Mouse (Mus musculus): ENCODE results near the gene Tvp23b. TPM values are rescaled to one million over a fixed set of nuclear protein-coding genes. Genes with fewer than 3 reads are reported as not detected.

Tvp23b gene
- polyA plus RNA-seq, 1 experiment from 2014 or later = 19.2 TPM

- WGBS (ENCODE audit: missing documents) = 62% methylated on average over 6 of the region's 6 CpGs
- H3K27ac ChIP-seq = no peak overlapping the region
- H3K79me2 ChIP-seq (ENCODE audit: inconsistent target) = no peaks in the 10 kb centered on the region
- no peaks in the 10 kb centered on the region for H3K36me3 ChIP-seq (ENCODE audit: inconsistent target)
- H3K4me3 ChIP-seq (ENCODE audit: inconsistent target) = no peak overlapping the region
Measured at GRCm38 (mm10) chr11:62943538-62943937, 64.3 kb downstream of the Tvp23b start.

GRCm38 (mm10) chr11:62945514-62945913 lies 66.3 kb downstream of the Tvp23b start:
- WGBS (ENCODE audit: missing documents) = 88% methylated on average over 4 of the region's 4 CpGs
- Histone ChIP-seq H3K4me3 (ENCODE audit: inconsistent target) (no peak overlapping the region), H3K27ac (no peak overlapping the region), H3K36me3 (ENCODE audit: inconsistent target) (no peaks in the 10 kb centered on the region), H3K79me2 (ENCODE audit: inconsistent target) (no peaks in the 10 kb centered on the region)

- Histone ChIP-seq H3K4me3 (ENCODE audit: inconsistent target) (no peak overlapping the region), H3K79me2 (ENCODE audit: inconsistent target) (no peaks in the 10 kb centered on the region), H3K27ac (no peak overlapping the region), H3K36me3 (ENCODE audit: inconsistent target) (no peaks in the 10 kb centered on the region)
- WGBS (ENCODE audit: missing documents) = 70% methylated on average over 1 of the region's 1 CpGs
Measured at GRCm38 (mm10) chr11:62949548-62949947, 70.3 kb downstream of the Tvp23b start.

GRCm38 (mm10) chr11:62951012-62951411 lies 71.8 kb downstream of the Tvp23b start, which contains the start of gene Cdrt4:
TSS of gene Cdrt4 (plus strand) at chr11:62951193.
- 79% methylated on average over 3 of the region's 3 CpGs for WGBS (ENCODE audit: missing documents)
- Histone ChIP-seq H3K4me3 (ENCODE audit: inconsistent target) (no peak within 1 kb of the TSS), H3K36me3 (ENCODE audit: inconsistent target) (no peaks in the 10 kb centered on the region), H3K27ac (no peak within 1 kb of the TSS), H3K79me2 (ENCODE audit: inconsistent target) (no peaks in the 10 kb centered on the region)

- WGBS (ENCODE audit: missing documents) = 97% methylated on average over 3 of the region's 3 CpGs
- no peak overlapping the region for H3K4me3 ChIP-seq (ENCODE audit: inconsistent target)
- H3K79me2 ChIP-seq (ENCODE audit: inconsistent target) = no peaks in the 10 kb centered on the region
- H3K36me3 ChIP-seq (ENCODE audit: inconsistent target) = no peaks in the 10 kb centered on the region
- H3K27ac ChIP-seq = no peak overlapping the region
Measured at GRCm38 (mm10) chr11:62954766-62955165, 75.5 kb downstream of the Tvp23b start.

- Histone ChIP-seq H3K79me2 (ENCODE audit: inconsistent target) (no peaks in the 10 kb centered on the region), H3K36me3 (ENCODE audit: inconsistent target) (no peaks in the 10 kb centered on the region), H3K27ac (no peak overlapping the region), H3K4me3 (ENCODE audit: inconsistent target) (no peak overlapping the region)
- WGBS (ENCODE audit: missing documents) = 85% methylated on average over 5 of the region's 5 CpGs
Measured at GRCm38 (mm10) chr11:62955186-62955585, 75.9 kb downstream of the Tvp23b start.

- Histone ChIP-seq H3K36me3 (ENCODE audit: inconsistent target) (no peaks in the 10 kb centered on the region), H3K4me3 (ENCODE audit: inconsistent target) (no peak overlapping the region), H3K27ac (no peak overlapping the region), H3K79me2 (ENCODE audit: inconsistent target) (no peaks in the 10 kb centered on the region)
- 25% methylated on average over 5 of the region's 6 CpGs for WGBS (ENCODE audit: missing documents)
Measured at GRCm38 (mm10) chr11:62955776-62956175, 76.5 kb downstream of the Tvp23b start.

- H3K27ac ChIP-seq = no peak overlapping the region
- H3K4me3 ChIP-seq (ENCODE audit: inconsistent target) = no peak overlapping the region
- 85% methylated on average over 6 of the region's 8 CpGs for WGBS (ENCODE audit: missing documents)
- H3K36me3 ChIP-seq (ENCODE audit: inconsistent target) = no peaks in the 10 kb centered on the region
- no peaks in the 10 kb centered on the region for H3K79me2 ChIP-seq (ENCODE audit: inconsistent target)
Measured at GRCm38 (mm10) chr11:62957626-62958180, 78.4 kb downstream of the Tvp23b start.

- Histone ChIP-seq H3K79me2 (ENCODE audit: inconsistent target) (no peaks in the 10 kb centered on the region), H3K4me3 (ENCODE audit: inconsistent target) (no peak overlapping the region), H3K27ac (no peak overlapping the region), H3K36me3 (ENCODE audit: inconsistent target) (no peaks in the 10 kb centered on the region)
- 91% methylated on average over 4 of the region's 4 CpGs for WGBS (ENCODE audit: missing documents)
Measured at GRCm38 (mm10) chr11:62963292-62963691, 84.0 kb downstream of the Tvp23b start.

GRCm38 (mm10) chr11:62966424-62966764 lies 87.1 kb downstream of the Tvp23b start:
- Histone ChIP-seq H3K27ac (no peak overlapping the region), H3K36me3 (ENCODE audit: inconsistent target) (no peaks in the 10 kb centered on the region), H3K4me3 (ENCODE audit: inconsistent target) (no peak overlapping the region), H3K79me2 (ENCODE audit: inconsistent target) (no peaks in the 10 kb centered on the region)
- 83% methylated on average over 3 of the region's 3 CpGs for WGBS (ENCODE audit: missing documents)

Other genes starting within 250 kb of the Tvp23b start
- gene Lrrc75a, start 230.9 kb upstream of the Tvp23b start, polyA plus RNA-seq (2018) = 4.7 to 7.3 TPM (median 5.6 TPM) in 3 replicates
- 25.0 to 33.0 TPM (median 31.4 TPM) in 3 replicates for gene Mmgt2, start 230.8 kb upstream of the Tvp23b start, polyA plus RNA-seq (2018)
- gene Zfp287, start 147.6 kb upstream of the Tvp23b start, polyA plus RNA-seq (2018) = 2.3 to 2.4 TPM (median 2.4 TPM) in 3 replicates
- gene Gm10428, start 126.4 kb upstream of the Tvp23b start, polyA plus RNA-seq (2018) = not detected in 3 replicates
- 0.20 to 0.69 TPM (median 0.42 TPM) in 3 replicates for gene Zfp286, start 90.0 kb upstream of the Tvp23b start, polyA plus RNA-seq (2018)
- gene Trim16, start 59.2 kb upstream of the Tvp23b start, polyA plus RNA-seq (2018) = 2.5 to 6.9 TPM (median 4.4 TPM) in 3 replicates
- 0.35 to 1.5 TPM (median 1.1 TPM) in 3 replicates for gene Fbxw10, start 32.4 kb upstream of the Tvp23b start, polyA plus RNA-seq (2018)
- gene Cdrt4, start 71.7 kb downstream of the Tvp23b start, polyA plus RNA-seq (2018) = not detected in 3 replicates
- gene Tekt3, start 182.2 kb downstream of the Tvp23b start, polyA plus RNA-seq (2018) = not detected in 3 replicates
- gene Pmp22, start 249.5 kb downstream of the Tvp23b start, polyA plus RNA-seq (2018) = 533 to 609 TPM (median 558 TPM) in 3 replicates

All from macrophage (primary cell).